15 mouse cellular contexts compared by ENCODE assay signal in the genomic region with DNA sequence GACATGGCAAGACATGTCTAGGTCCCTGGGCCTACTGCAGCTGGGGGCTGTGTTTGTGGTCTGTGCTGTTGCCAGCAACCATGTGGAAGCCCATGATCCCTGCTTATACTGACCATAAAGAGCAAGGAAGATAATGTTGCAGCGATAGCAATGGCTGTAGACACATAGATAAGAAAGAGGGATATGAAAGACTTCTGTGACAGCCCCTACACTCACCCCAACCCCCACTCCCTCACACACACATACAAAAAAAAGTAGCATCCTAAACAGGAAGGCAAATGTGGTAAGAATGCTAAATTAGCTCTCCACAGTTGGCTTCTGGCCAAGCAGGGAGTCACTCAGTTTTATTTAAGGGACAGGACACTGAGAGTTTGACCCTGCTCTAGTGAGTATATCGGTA. TPM values are rescaled to one million over a fixed set of nuclear protein-coding genes. Genes with fewer than 3 reads are reported as not detected.
DNase-seq lines count a peak whose midpoint lies in the region; ATAC-seq lines count a peak whose summit lies in the region.
"Had no signal": no experiment of that assay in that cellular context is flagged by ENCODE, and none has a peak within 500 bp of the region (broad histone marks: within the 10 kb centered on the region; RNA-seq: fewer than 3 reads in every experiment).

No protein-coding gene starts in this region.

- peak; percentile 31 for DNase-seq in heart, postnatal 4 days
- no peak for DNase-seq in heart, adult 11 months
- peak; percentile 26 for DNase-seq in midbrain, embryonic 11.5 days (ENCODE audit: low spot score, missing footprints)
- DNase-seq in thymus, postnatal 25 days = no peak
- DNase-seq: adrenal gland, postnatal 14 days; cerebellum, postnatal 36 days; gastrocnemius, postnatal 10 days; kidney, adult 8-10 months; lung, postnatal 14 days had no signal

- H3K27ac ChIP-seq in midbrain, embryonic 11.5 days (ENCODE audit: low read depth, low read length) = no peak overlapping the region
- no peak overlapping the region for H3K27ac ChIP-seq in midbrain, embryonic 16.5 days (ENCODE audit: low read length)
- H3K27ac ChIP-seq: embryonic facial prominence, embryonic 15.5 days; forebrain, embryonic 15.5 days; hindbrain, embryonic 14.5 days had no signal

- no peak overlapping the region for H3K4me3 ChIP-seq in midbrain, embryonic 11.5 days (ENCODE audit: low read depth, low read length)
- H3K4me3 ChIP-seq in midbrain, embryonic 16.5 days (ENCODE audit: low read depth, low read length) = no peak overlapping the region
- H3K4me3 ChIP-seq: embryonic facial prominence, embryonic 15.5 days; forebrain, embryonic 15.5 days had no signal

- H3K9ac ChIP-seq in midbrain, embryonic 11.5 days (ENCODE audit: low read length) = no peak overlapping the region
- H3K9ac ChIP-seq in midbrain, embryonic 16.5 days (ENCODE audit: low read depth, low read length) = no peak overlapping the region
- H3K9ac ChIP-seq: embryonic facial prominence, embryonic 15.5 days; forebrain, embryonic 15.5 days; hindbrain, embryonic 14.5 days had no signal

- H3K4me1 ChIP-seq in midbrain, embryonic 11.5 days (ENCODE audit: control insufficient read depth, insufficient read depth, low read length) = no peaks in the 10 kb centered on the region
- H3K4me1 ChIP-seq in midbrain, embryonic 16.5 days (ENCODE audit: control insufficient read depth, insufficient read depth, low read length) = peaks cover 2% of the 10 kb centered on the region; the same call in 1 of the 2 replicates
- H3K4me1 ChIP-seq: embryonic facial prominence, embryonic 15.5 days; forebrain, embryonic 15.5 days had no signal

- no peak for ATAC-seq in midbrain, embryonic 11.5 days (ENCODE audit: low FRiP score)
- ATAC-seq in midbrain, embryonic 16.5 days = no peak
- peak; percentile 28; the same call in 1 of the 2 replicates for ATAC-seq in granulocyte monocyte progenitor cell, adult 5-6 weeks (replicated peaks; ENCODE audit: poor library complexity, severe bottlenecking)
- peak; percentile 68 for ATAC-seq in megakaryocyte progenitor cell, adult 5-6 weeks (replicated peaks; ENCODE audit: poor library complexity)
- ATAC-seq: forebrain, embryonic 15.5 days had no signal

- H3K4me2 ChIP-seq in midbrain, embryonic 11.5 days = no peak overlapping the region
- H3K4me2 ChIP-seq in midbrain, embryonic 16.5 days (ENCODE audit: low read length) = no peak overlapping the region
- H3K4me2 ChIP-seq: embryonic facial prominence, embryonic 15.5 days; forebrain, embryonic 15.5 days; hindbrain, embryonic 14.5 days had no signal

- H3K36me3 ChIP-seq in midbrain, embryonic 11.5 days (ENCODE audit: control insufficient read depth, insufficient read depth, low read length) = no peaks in the 10 kb centered on the region
- H3K36me3 ChIP-seq in midbrain, embryonic 16.5 days (ENCODE audit: control insufficient read depth, insufficient read depth, low read length) = no peaks in the 10 kb centered on the region
- H3K36me3 ChIP-seq: embryonic facial prominence, embryonic 15.5 days; forebrain, embryonic 15.5 days had no signal

- H3K9me3 ChIP-seq in midbrain, embryonic 11.5 days (ENCODE audit: control insufficient read depth, low read length) = no peaks in the 10 kb centered on the region
- no peaks in the 10 kb centered on the region for H3K9me3 ChIP-seq in midbrain, embryonic 16.5 days (replicated peaks; ENCODE audit: control insufficient read depth, low read length, poor library complexity, severe bottlenecking)
- H3K9me3 ChIP-seq: embryonic facial prominence, embryonic 15.5 days; forebrain, embryonic 15.5 days had no signal

- H3K27me3 ChIP-seq in midbrain, embryonic 11.5 days (ENCODE audit: control insufficient read depth, insufficient read depth, low read length) = no peaks in the 10 kb centered on the region
- no peaks in the 10 kb centered on the region for H3K27me3 ChIP-seq in midbrain, embryonic 16.5 days (ENCODE audit: control insufficient read depth, insufficient read depth, low read depth, low read length)
- H3K27me3 ChIP-seq: forebrain, embryonic 15.5 days had no signal

- WGBS in midbrain, embryonic 11.5 days = 86% methylated on average over 2 of the region's 2 CpGs
- 79% methylated on average over 2 of the region's 2 CpGs for WGBS in midbrain, embryonic 16.5 days

RNA-seq across cellular contexts. Expression of a gene that starts 16.0 kb away (rescaled TPM):
- 10 to 100 TPM; 53.7 to 53.8 TPM for total RNA-seq in heart, postnatal 4 days (2021)
- polyA plus RNA-seq in midbrain, embryonic 11.5 days (2014; fragmentation: Nextera tagmentation; extraction: Ambion mirVana) = 170 and 182 TPM in 2 replicates
- polyA plus RNA-seq in midbrain, embryonic 16.5 days (2015; fragmentation: Nextera tagmentation; extraction: Ambion mirVana) = 106 and 112 TPM in 2 replicates
- total RNA-seq in granulocyte monocyte progenitor cell, adult 5-6 weeks (2014; fragmentation: Nextera tagmentation) = 69.1 and 85.9 TPM in 2 replicates
- total RNA-seq in granulocyte monocyte progenitor cell, adult 5-6 weeks (2017) = 292 and 298 TPM in 2 replicates
- total RNA-seq in megakaryocyte progenitor cell, adult 5-6 weeks (2015) = 60.3 and 72.0 TPM in 2 replicates
- total RNA-seq in megakaryocyte progenitor cell, adult 5-6 weeks (2017) = 241 and 337 TPM in 2 replicates

RNA-seq across cellular contexts. Expression of a gene that starts 48.7 kb away (rescaled TPM):
- total RNA-seq in heart, postnatal 4 days (2021) = under 1 TPM; 0.48 to 0.88 TPM
- 0.85 and 1.6 TPM in 2 replicates for polyA plus RNA-seq in midbrain, embryonic 11.5 days (2014; fragmentation: Nextera tagmentation; extraction: Ambion mirVana)
- polyA plus RNA-seq in midbrain, embryonic 16.5 days (2015; fragmentation: Nextera tagmentation; extraction: Ambion mirVana) = 4.5 and 5.7 TPM in 2 replicates
- 3.2 and 3.4 TPM in 2 replicates for total RNA-seq in granulocyte monocyte progenitor cell, adult 5-6 weeks (2014; fragmentation: Nextera tagmentation)
- 3.7 and 6.3 TPM in 2 replicates for total RNA-seq in granulocyte monocyte progenitor cell, adult 5-6 weeks (2017)
- total RNA-seq in megakaryocyte progenitor cell, adult 5-6 weeks (2015) = 4.3 and 7.2 TPM in 2 replicates
- 4.5 and 7.0 TPM in 2 replicates for total RNA-seq in megakaryocyte progenitor cell, adult 5-6 weeks (2017)

Comparison
In these comparisons a context has a peak if more than half of its experiments do, and no peak if none do; other contexts are left out.
1. DNase-seq: peak in heart, postnatal 4 days (single experiment) and midbrain, embryonic 11.5 days (single experiment); none in heart, adult 11 months (single experiment) and thymus, postnatal 25 days (single experiment).
2. ATAC-seq: peak in granulocyte monocyte progenitor cell, adult 5-6 weeks (single experiment) and megakaryocyte progenitor cell, adult 5-6 weeks (single experiment); none in midbrain, embryonic 11.5 days (single experiment) and midbrain, embryonic 16.5 days (single experiment).